Mouse (Mus musculus) spleen, adult 12 weeks (tissue): ENCODE measurements around the gene Chrm1.
"Not testable (repeated sequence)": the region's sequence is repeated elsewhere in the genome, so short reads cannot be mapped to it uniquely, and the experiment has no call there.

Source experiments
- DNase-seq: peaks from one replicate; pipeline ENCODE4 v3.0.0; 2022; ENCODE audit warnings: low spot score

The Chrm1 gene

GRCm38 (mm10) chr19:8716767-8717475, 53.3 kb downstream of the Chrm1 start:
- DNase-seq, result no peak

- DNase-seq, result peak; percentile 66
Observed at GRCm38 (mm10) chr19:8718357-8718756, 54.8 kb downstream of the Chrm1 start.

- not testable (repeated sequence) for DNase-seq
Observed at GRCm38 (mm10) chr19:8719037-8719436, 55.4 kb downstream of the Chrm1 start.

- DNase-seq, result no peak
Observed at GRCm38 (mm10) chr19:8721378-8721777, 57.8 kb downstream of the Chrm1 start.

- DNase-seq, result no peak
Observed at GRCm38 (mm10) chr19:8722021-8722420, 58.4 kb downstream of the Chrm1 start.

GRCm38 (mm10) chr19:8722559-8722906, 58.9 kb downstream of the Chrm1 start:
- DNase-seq, result no peak

- DNase-seq, result peak; percentile 95
Observed at GRCm38 (mm10) chr19:8722907-8723573, 59.5 kb downstream of the Chrm1 start, which contains the start of gene Slc3a2. Gene Slc3a2, minus strand, starts transcription at chr19:8723369.

GRCm38 (mm10) chr19:8723574-8724346, 60.2 kb downstream of the Chrm1 start:
- no peak for DNase-seq

- DNase-seq, result no peak
Observed at GRCm38 (mm10) chr19:8724392-8724791, 60.8 kb downstream of the Chrm1 start.

GRCm38 (mm10) chr19:8725081-8725613, 61.6 kb downstream of the Chrm1 start:
- DNase-seq, result no peak

- no peak for DNase-seq
Observed at GRCm38 (mm10) chr19:8726609-8727390, 63.2 kb downstream of the Chrm1 start.

GRCm38 (mm10) chr19:8727495-8728114, 64.0 kb downstream of the Chrm1 start:
- no peak for DNase-seq

GRCm38 (mm10) chr19:8728335-8729099, 64.9 kb downstream of the Chrm1 start:
- DNase-seq, result not testable (repeated sequence)
